8 mouse cellular contexts compared by ENCODE assay signal in genomic region chr14:27114362-27115274, GRCm38 (mm10). TPM values are rescaled to one million over a fixed set of nuclear protein-coding genes. Genes with fewer than 3 reads are reported as not detected.
DNase-seq lines count a peak whose midpoint lies in the region; ATAC-seq and TF ChIP-seq lines count a peak whose summit lies in the region.

Arhgef3 (plus strand) TSS chr14:27114899.

- DNase-seq in frontal cortex, adult 2 months (ENCODE audit: extremely low spot score in 1 of 2, low spot score in 1 of 2): no peak
- DNase-seq in frontal cortex, postnatal 36 days (ENCODE audit: low spot score in 2 of 2): no peak
- peak; percentile 61 for DNase-seq in embryo, embryonic 10.5 days (ENCODE audit: low spot score)
- peak; percentile 58 for DNase-seq in heart, adult 8-10 months (ENCODE audit: low spot score)
- DNase-seq in kidney, adult 2 months: peak; percentile 89
- peak; percentile 52 for DNase-seq in thymus, postnatal 14 days

- peak within 1 kb of the TSS; percentile 7 for H3ac ChIP-seq in myocyte (ENCODE audit: control insufficient read depth, insufficient read length)

- H3K4me1 ChIP-seq in kidney, adult 2 months (ENCODE audit: control insufficient read depth, insufficient read depth, low read length): peaks cover 15% of the 10 kb centered on the region
- no peaks in the 10 kb centered on the region; the same call in 1 of the 2 replicates for H3K4me1 ChIP-seq in liver, embryonic 12.5 days

- no peaks in the 10 kb centered on the region for H3K79me2 ChIP-seq in myocyte (ENCODE audit: control insufficient read depth, insufficient read depth)

- no peak for TF ChIP-seq CTCF in kidney, adult 2 months (conservative IDR thresholded peaks at IDR 0.05; ENCODE audit: insufficient read depth, insufficient read length, low read depth, low read length)

- peak within 1 kb of the TSS; percentile 62 for H3K27ac ChIP-seq in kidney, adult 2 months (ENCODE audit: insufficient read depth, low read depth, low read length)
- H3K27ac ChIP-seq in liver, embryonic 12.5 days: no peak within 1 kb of the TSS

- WGBS in kidney, adult 2 months: 2% methylated on average over 58 of the region's 58 CpGs
- WGBS in liver, embryonic 12.5 days (ENCODE audit: insufficient replicate concordance): 2% methylated on average over 58 of the region's 58 CpGs

- H3K9ac ChIP-seq in liver, embryonic 12.5 days: peak within 1 kb of the TSS; percentile 28; the same call in 1 of the 2 replicates

- H3K36me3 ChIP-seq in kidney, adult 2 months (ENCODE audit: control insufficient read depth, insufficient read depth, low read length): no peaks in the 10 kb centered on the region
- H3K36me3 ChIP-seq in liver, embryonic 12.5 days: no peaks in the 10 kb centered on the region
- H3K36me3 ChIP-seq in myocyte (ENCODE audit: control insufficient read depth, insufficient read depth): no peaks in the 10 kb centered on the region

- no peaks in the 10 kb centered on the region for H3K9me3 ChIP-seq in liver, embryonic 12.5 days (replicated peaks)

- H3K27me3 ChIP-seq in kidney, adult 2 months (replicated peaks; ENCODE audit: control insufficient read depth, insufficient read depth, low read length): no peaks in the 10 kb centered on the region
- H3K27me3 ChIP-seq in liver, embryonic 12.5 days (replicated peaks): peaks cover 50% of the 10 kb centered on the region
- H3K27me3 ChIP-seq in myocyte (ENCODE audit: control insufficient read depth, insufficient read depth, insufficient read length): no peaks in the 10 kb centered on the region

- H3K4me2 ChIP-seq in liver, embryonic 12.5 days: peak within 1 kb of the TSS; percentile 80
- peak within 1 kb of the TSS; percentile 91 for H3K4me2 ChIP-seq in myocyte (ENCODE audit: low read depth)

- peak; percentile 55 for ATAC-seq in liver, embryonic 12.5 days

- TF ChIP-seq POLR2A in kidney, adult 2 months (IDR thresholded peaks at IDR 0.05; ENCODE audit: low read depth, low read length): peak; percentile 29
- TF ChIP-seq POLR2A in myocyte (IDR thresholded peaks at IDR 0.05; ENCODE audit: insufficient read length, low read depth): peak; percentile 58

- peak within 1 kb of the TSS; percentile 85 for H3K4me3 ChIP-seq in kidney, adult 2 months (ENCODE audit: insufficient read depth, low read depth, low read length)
- peak within 1 kb of the TSS; percentile 55 for H3K4me3 ChIP-seq in liver, embryonic 12.5 days
- peak within 1 kb of the TSS; percentile 42 for H3K4me3 ChIP-seq in myocyte

TF ChIP-seq in myocyte, 11 proteins besides CTCF, POLR2A, EP300 and RAD21:
- TF ChIP-seq REST (IDR thresholded peaks at IDR 0.05; ENCODE audit: insufficient read depth, insufficient read length) (no peak), MYOG (IDR thresholded peaks at IDR 0.05; ENCODE audit: control insufficient read depth in 1 of 3, insufficient read depth in 1 of 3, insufficient read length in 2 of 3, low read depth in 2 of 3) (peak in 1 of 3 experiments; percentile 22), MAX (IDR thresholded peaks at IDR 0.05; ENCODE audit: low read depth) (no peak), TCF12 (IDR thresholded peaks at IDR 0.05; ENCODE audit: insufficient read depth, poor library complexity, severe bottlenecking) (no peak), SRF (IDR thresholded peaks at IDR 0.05; ENCODE audit: control insufficient read depth, insufficient read length, low read depth) (no peak), POLR2AphosphoS2 (IDR thresholded peaks at IDR 0.05; ENCODE audit: insufficient read length, low read depth) (peak; percentile 26), TCF3 (IDR thresholded peaks at IDR 0.05; ENCODE audit: insufficient read length, low read depth) (no peak)

RNA-seq across cellular contexts. Expression of gene Arhgef3, which starts in this region (rescaled TPM):
- polyA plus RNA-seq in frontal cortex, adult 2 months (2012; rRNA removed): 38.6 and 40.2 TPM in 2 replicates
- total RNA-seq in heart, adult 8-10 months (2022): 10 to 100 TPM; 19.5 to 27.9 (median 23.9) TPM
- 15.2 and 17.3 TPM in 2 replicates for polyA plus RNA-seq in kidney, adult 2 months (2012; rRNA removed)
- 5.5 and 5.6 TPM in 2 replicates for polyA plus RNA-seq in liver, embryonic 12.5 days (2016; fragmentation: Nextera tagmentation; extraction: Ambion mirVana)
- polyA plus RNA-seq in myocyte (2012; fragmentation: generic; extraction: Trizol): 6.6 TPM

Comparison
In these comparisons a context has a peak if more than half of its experiments do, and no peak if none do; other contexts are left out.
1. DNase-seq: peak in embryo, embryonic 10.5 days (single experiment), heart, adult 8-10 months (single experiment), kidney, adult 2 months (single experiment) and thymus, postnatal 14 days (single experiment); none in frontal cortex, adult 2 months (0 of 2) and frontal cortex, postnatal 36 days (0 of 2).
2. Peak in every context shown above with its lines, with median percentiles within 50 percentile points of each other: H3K4me3 ChIP-seq.